Mouse (Mus musculus) lung, adult 2 months (tissue): ENCODE measurements around the gene Rspo3. TPM values are rescaled to one million over a fixed set of nuclear protein-coding genes. Genes with fewer than 3 reads are reported as not detected.

Source experiments
- DNase-seq: peaks from one replicate; pipeline ENCODE4 v3.0.0; 2022
- H3K4me1 ChIP-seq: fragments of 200-500 bp; 2 replicates; pipeline ENCODE4 v1.6.1; 2011; ENCODE audit warnings: low read length; ENCODE audit not compliant: control insufficient read depth, insufficient read depth
- H3K4me3 ChIP-seq: fragments of 200-500 bp; replicated peaks from 2 replicates; pipeline ENCODE3; 2011; ENCODE audit warnings: low read depth, mild to moderate bottlenecking, control low read depth, low read length; ENCODE audit errors: extremely low read depth
- CTCF ChIP-seq: fragments of 200-500 bp; IDR thresholded peaks from 2 replicates; pipeline ENCODE4 v1.5.1; 2011; ENCODE audit warnings: mild to moderate bottlenecking, low read length, control low read depth; ENCODE audit not compliant: insufficient read depth
- POLR2A ChIP-seq: fragments of 200-500 bp; IDR thresholded peaks from 2 replicates; pipeline ENCODE4 v1.6.1; 2011; ENCODE audit warnings: low read depth, mild to moderate bottlenecking, control low read depth, low read length, borderline replicate concordance; ENCODE audit errors: extremely low read depth
- WGBS: fragments of 180-500 bp; shearing (Covaris S2); methylation state at CpG from one replicate; pipeline ENCODE4 v1.1.7; 2018; 5-methylcytosine and 5-hydroxymethylcytosine counted together
- polyA plus RNA-seq: library from polyadenylated mRNA; depleted of rRNA; stranded (reverse); fragments of >200 nt; gene quantifications from 2 replicates; pipeline ENCODE4 v1.2.3, GENCODE M21; 2012

The Rspo3 gene
- polyA plus RNA-seq, 1 experiment = 0.71 TPM

- TF ChIP-seq CTCF (no peak), POLR2A (no peak)
- Histone ChIP-seq H3K4me1 (no peaks in the 10 kb centered on the region), H3K4me3 (no peak overlapping the region)
- WGBS = 5% methylated on average over 24 of the region's 24 CpGs
- DNase-seq = no peak
Measured at GRCm38 (mm10) chr10:29533846-29534829, 1.5 kb downstream of the Rspo3 start.

- DNase-seq = peak; percentile 28
- Histone ChIP-seq H3K4me3 (peak overlapping the region; percentile 23), H3K4me1 (no peaks in the 10 kb centered on the region)
- WGBS = 2% methylated on average over 30 of the region's 30 CpGs
- TF ChIP-seq POLR2A = no peak
- TF ChIP-seq CTCF = peak; percentile 42; the same call in 1 of the 2 replicates
Measured at GRCm38 (mm10) chr10:29532821-29533715, 2.6 kb downstream of the Rspo3 start.

GRCm38 (mm10) chr10:29513563-29513962 is 22.1 kb downstream of the Rspo3 start:
- Histone ChIP-seq H3K4me3 (no peak overlapping the region), H3K4me1 (no peaks in the 10 kb centered on the region)
- no peak for TF ChIP-seq POLR2A
- TF ChIP-seq CTCF = no peak
- DNase-seq = no peak
- 91% methylated on average over 1 of the region's 1 CpGs for WGBS

GRCm38 (mm10) chr10:29508167-29508566 is 27.5 kb downstream of the Rspo3 start:
- TF ChIP-seq POLR2A (no peak), CTCF (no peak)
- 53% methylated on average over 2 of the region's 2 CpGs for WGBS
- DNase-seq = no peak
- Histone ChIP-seq H3K4me1 (no peaks in the 10 kb centered on the region), H3K4me3 (no peak overlapping the region)

- DNase-seq = no peak
- no peak overlapping the region for H3K4me3 ChIP-seq
- TF ChIP-seq CTCF (no peak), POLR2A (no peak)
- H3K4me1 ChIP-seq = no peaks in the 10 kb centered on the region
- 67% methylated on average over 3 of the region's 3 CpGs for whole genome bisulfite sequencing
Measured at GRCm38 (mm10) chr10:29497205-29497822, 38.4 kb downstream of the Rspo3 start.

GRCm38 (mm10) chr10:29493996-29494395 is 41.7 kb downstream of the Rspo3 start:
- no peak for TF ChIP-seq CTCF
- TF ChIP-seq POLR2A = no peak
- 79% methylated on average over 1 of the region's 1 CpGs for WGBS
- no peak overlapping the region for H3K4me3 ChIP-seq
- no peak for DNase-seq
- no peaks in the 10 kb centered on the region for H3K4me1 ChIP-seq

- Histone ChIP-seq H3K4me3 (no peak overlapping the region), H3K4me1 (no peaks in the 10 kb centered on the region)
- TF ChIP-seq POLR2A = no peak
- TF ChIP-seq CTCF = no peak
- no peak for DNase-seq
- 34% methylated on average over 1 of the region's 1 CpGs for WGBS
Measured at GRCm38 (mm10) chr10:29480945-29481344, 54.7 kb downstream of the Rspo3 start.

- WGBS = 47% methylated on average over 3 of the region's 3 CpGs
- H3K4me1 ChIP-seq = no peaks in the 10 kb centered on the region
- no peak for TF ChIP-seq POLR2A
- no peak for TF ChIP-seq CTCF
- DNase-seq = no peak
- H3K4me3 ChIP-seq = no peak overlapping the region
Measured at GRCm38 (mm10) chr10:29479401-29479800, 56.3 kb downstream of the Rspo3 start.

GRCm38 (mm10) chr10:29470454-29470853 is 65.2 kb downstream of the Rspo3 start:
- TF ChIP-seq CTCF = no peak
- 35% methylated on average over 5 of the region's 5 CpGs for WGBS
- Histone ChIP-seq H3K4me3 (no peak overlapping the region), H3K4me1 (no peaks in the 10 kb centered on the region)
- no peak for DNase-seq

- H3K4me1 ChIP-seq = no peaks in the 10 kb centered on the region
- DNase-seq = no peak
- 57% methylated on average over 3 of the region's 3 CpGs for WGBS
- no peak overlapping the region for H3K4me3 ChIP-seq
- TF ChIP-seq POLR2A (no peak), CTCF (no peak)
Measured at GRCm38 (mm10) chr10:29460100-29460499, 75.6 kb downstream of the Rspo3 start.
